Mouse (Mus musculus) E14TG2a.4 (cell line): ENCODE measurements at regions not wholly inside any gene's neighbourhood (a gene's known extent, or its start where the extent isn't known, plus 50 kb on each side); places are given as distances from the start of the nearest gene placed in this dataset.

Experiments used
- H3K27me3 ChIP-seq: 2 replicates; pipeline ENCODE4 v1.6.1; 2014; ENCODE audit warnings: low read length, control low read depth; ENCODE audit not compliant: insufficient read depth
- H3K36me3 ChIP-seq: 2 replicates; pipeline ENCODE4 v1.6.1; 2014; ENCODE audit warnings: low read length, control low read depth; ENCODE audit not compliant: insufficient read depth
- H3K4me1 ChIP-seq: replicated peaks from 2 replicates; pipeline ENCODE4 v1.6.1; 2014; ENCODE audit warnings: low read depth, low read length, control low read depth
- H3K4me3 ChIP-seq: replicated peaks from 2 replicates; pipeline ENCODE4 v1.5.1; 2014; ENCODE audit warnings: mild to moderate bottlenecking, low read length
- H3K9me3 ChIP-seq: 2 replicates; pipeline ENCODE4 v1.6.1; 2014; ENCODE audit warnings: low read length, control low read depth
- CTCF ChIP-seq: conservative IDR thresholded peaks from 2 replicates; pipeline ENCODE4 v1.5.1; 2014; ENCODE audit warnings: low read length
- NANOG ChIP-seq: IDR thresholded peaks from 2 replicates; pipeline ENCODE4 v1.6.1; 2014; ENCODE audit warnings: borderline replicate concordance, low read length, mixed read lengths
- POU5F1 ChIP-seq: IDR thresholded peaks from 2 replicates; pipeline ENCODE4 v1.6.1; 2014; ENCODE audit warnings: low read length, borderline replicate concordance

DNA sequence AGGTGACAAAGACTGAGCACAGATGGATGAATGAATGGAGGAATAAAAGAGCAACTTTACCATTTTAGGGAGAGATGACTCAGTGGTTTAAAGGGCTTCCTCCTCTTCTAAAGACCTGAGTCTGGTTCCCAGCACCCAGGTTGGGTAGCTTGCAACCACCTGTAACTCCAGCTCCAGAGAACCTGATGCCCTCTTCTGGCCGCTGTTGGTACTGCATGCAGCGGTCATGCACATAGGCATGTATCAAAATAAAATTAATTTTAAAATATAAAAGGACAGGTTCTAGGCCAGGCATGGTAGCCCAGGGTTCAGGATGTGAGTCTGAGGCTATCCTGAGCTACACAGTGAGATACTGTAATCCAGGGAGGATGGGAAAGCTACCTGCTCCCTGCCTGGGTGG lies 103.4 kb upstream of the Rpl38 start:
- H3K4me1 ChIP-seq: peaks cover 71% of the 10 kb centered on the region
- no peaks in the 10 kb centered on the region for H3K36me3 ChIP-seq
- peaks cover 33% of the 10 kb centered on the region for H3K9me3 ChIP-seq
- H3K27me3 ChIP-seq: no peaks in the 10 kb centered on the region
- TF ChIP-seq NANOG (no peak), POU5F1 (no peak), CTCF (peak; percentile 83)
- H3K4me3 ChIP-seq: no peak overlapping the region

DNA sequence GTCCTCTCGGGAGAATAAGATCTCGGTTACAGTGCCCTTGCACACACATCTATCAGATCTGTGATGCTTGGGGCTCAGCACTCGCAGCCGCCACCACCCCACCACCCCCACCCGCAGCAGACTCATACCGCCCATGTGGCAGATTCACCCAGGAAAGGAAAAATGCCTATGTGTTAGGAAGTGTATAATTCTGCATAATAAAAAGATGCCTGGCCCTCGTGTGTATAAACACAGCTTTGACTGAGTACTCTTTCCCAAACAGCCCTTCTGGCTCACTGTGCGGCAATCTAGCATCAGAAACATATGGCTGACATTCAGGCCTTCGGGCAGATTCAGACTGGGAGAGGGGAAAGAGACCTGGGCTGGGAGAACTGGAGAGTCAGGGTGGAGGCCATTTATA lies 105.2 kb upstream of the Rpl38 start:
- Histone ChIP-seq H3K36me3 (no peaks in the 10 kb centered on the region), H3K4me1 (peaks cover 68% of the 10 kb centered on the region), H3K9me3 (peaks cover 25% of the 10 kb centered on the region), H3K4me3 (no peak overlapping the region), H3K27me3 (no peaks in the 10 kb centered on the region)
- TF ChIP-seq NANOG: no peak
- no peak for TF ChIP-seq POU5F1
- no peak for TF ChIP-seq CTCF

DNA sequence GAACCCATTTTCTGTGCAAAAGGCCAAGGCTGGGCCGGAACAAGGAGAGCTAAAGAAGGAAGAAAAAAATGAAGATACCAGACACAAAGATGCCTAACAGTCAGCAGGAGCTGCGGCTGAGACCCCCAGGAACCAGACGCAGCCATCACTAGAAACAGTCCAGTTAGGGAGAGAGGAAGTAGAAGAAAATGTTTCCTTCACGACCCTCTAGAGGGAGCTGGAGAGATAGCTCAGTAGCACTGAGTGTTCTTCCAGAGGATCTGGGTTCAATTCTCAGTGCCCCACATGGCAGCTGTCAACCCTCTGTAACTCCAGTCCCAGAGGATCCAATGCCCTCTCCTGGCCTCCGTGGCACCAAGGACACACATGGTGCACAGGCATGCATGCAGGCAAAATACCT lies 113.7 kb upstream of the Rpl38 start:
- Histone ChIP-seq H3K36me3 (no peaks in the 10 kb centered on the region), H3K4me1 (peaks cover 46% of the 10 kb centered on the region), H3K4me3 (peak overlapping the region; percentile 60), H3K27me3 (no peaks in the 10 kb centered on the region), H3K9me3 (no peaks in the 10 kb centered on the region)
- TF ChIP-seq CTCF (peak; percentile 41), POU5F1 (no peak), NANOG (no peak)

DNA sequence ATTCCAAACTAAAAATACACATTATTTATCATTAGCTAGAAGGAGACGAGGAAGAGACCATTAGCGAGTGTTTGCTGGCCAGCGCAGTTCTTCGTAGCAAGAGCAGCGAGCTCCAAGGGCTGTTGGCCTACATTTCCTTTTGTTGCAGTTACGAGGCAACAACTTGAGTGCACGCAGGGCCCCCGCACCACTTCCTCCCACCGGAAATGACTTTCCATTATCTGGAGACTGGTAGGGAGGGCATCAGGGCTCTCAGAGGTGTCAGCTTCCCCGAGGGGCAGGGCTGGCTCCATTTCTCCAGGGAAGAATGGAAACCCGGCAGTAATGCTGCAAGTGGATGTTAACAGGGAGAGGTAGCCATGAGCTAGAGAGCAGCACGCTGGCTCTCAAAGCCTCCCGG lies 114.3 kb upstream of the Rpl38 start:
- Histone ChIP-seq H3K9me3 (no peaks in the 10 kb centered on the region), H3K4me1 (peaks cover 46% of the 10 kb centered on the region), H3K27me3 (no peaks in the 10 kb centered on the region), H3K4me3 (peak overlapping the region; percentile 60), H3K36me3 (no peaks in the 10 kb centered on the region)
- TF ChIP-seq POU5F1: no peak
- no peak for TF ChIP-seq NANOG
- no peak for TF ChIP-seq CTCF

DNA sequence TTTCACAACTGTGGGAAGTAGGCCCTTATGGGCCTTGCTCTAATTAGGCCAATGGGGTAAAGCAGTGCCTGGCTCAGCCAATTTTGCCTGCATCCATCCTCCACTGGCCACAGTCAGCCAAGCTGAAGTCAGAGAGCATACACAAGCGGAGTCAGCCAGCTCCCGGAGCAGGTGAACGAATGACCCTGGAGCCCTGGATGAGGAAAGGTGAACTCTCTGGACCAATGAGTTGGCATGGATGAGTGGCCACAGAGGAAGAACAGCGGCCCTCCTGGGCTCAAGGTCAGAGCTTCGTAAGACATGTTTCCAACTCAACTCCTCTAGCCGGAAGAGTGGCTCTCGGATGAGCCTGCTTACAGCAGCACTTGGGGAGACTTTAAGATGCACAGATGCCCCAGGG lies 116.1 kb upstream of the Rpl38 start:
- Histone ChIP-seq H3K36me3 (no peaks in the 10 kb centered on the region), H3K27me3 (no peaks in the 10 kb centered on the region), H3K4me3 (no peak overlapping the region), H3K9me3 (no peaks in the 10 kb centered on the region), H3K4me1 (peaks cover 42% of the 10 kb centered on the region)
- no peak for TF ChIP-seq POU5F1
- TF ChIP-seq CTCF: no peak
- TF ChIP-seq NANOG: no peak

DNA sequence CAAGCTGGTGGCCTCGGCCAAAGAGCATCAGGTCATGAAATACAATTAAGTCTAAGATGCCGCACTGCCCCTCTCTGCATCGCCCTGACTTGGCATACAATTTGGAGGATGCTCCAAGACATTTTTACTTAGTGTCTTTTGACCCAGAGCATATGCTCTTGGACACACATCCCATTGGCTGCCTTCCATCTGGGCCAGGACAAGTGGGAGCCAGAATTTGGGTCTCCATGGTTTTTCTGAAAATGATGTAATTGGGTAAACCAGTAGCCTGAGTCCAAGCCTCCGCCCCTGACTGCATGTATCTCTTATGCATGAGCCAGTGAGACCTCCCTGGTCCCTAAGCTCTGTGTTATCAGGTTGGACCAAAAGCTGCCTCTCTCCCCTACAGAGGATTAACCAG lies 117.1 kb upstream of the Rpl38 start:
- Histone ChIP-seq H3K4me3 (no peak overlapping the region), H3K36me3 (no peaks in the 10 kb centered on the region), H3K4me1 (peaks cover 42% of the 10 kb centered on the region), H3K9me3 (no peaks in the 10 kb centered on the region), H3K27me3 (no peaks in the 10 kb centered on the region)
- TF ChIP-seq CTCF (no peak), POU5F1 (no peak), NANOG (no peak)

DNA sequence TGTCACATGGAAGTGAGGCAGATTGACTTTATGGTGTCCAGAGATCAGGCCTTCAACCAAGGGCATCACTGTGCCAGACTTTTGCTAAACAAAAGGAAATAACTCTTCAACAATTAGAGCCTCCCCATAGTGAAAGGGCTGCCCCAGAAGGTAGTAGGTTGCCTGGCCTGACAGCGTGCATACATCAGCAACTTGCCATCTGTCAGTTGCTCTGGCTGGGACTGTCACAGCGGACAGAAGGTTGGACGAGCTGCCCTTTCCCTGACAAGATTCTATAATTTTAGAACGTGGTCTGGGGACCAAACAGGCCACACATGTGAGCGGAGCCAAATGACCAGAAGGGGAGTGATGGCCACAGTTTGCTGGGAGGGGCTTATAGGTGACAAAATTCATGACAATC lies 119.7 kb upstream of the Rpl38 start:
- no peaks in the 10 kb centered on the region for H3K9me3 ChIP-seq
- no peaks in the 10 kb centered on the region for H3K36me3 ChIP-seq
- H3K4me1 ChIP-seq: peaks cover 49% of the 10 kb centered on the region
- no peak for TF ChIP-seq POU5F1
- no peak for TF ChIP-seq CTCF
- no peak for TF ChIP-seq NANOG
- H3K27me3 ChIP-seq: no peaks in the 10 kb centered on the region
- H3K4me3 ChIP-seq: no peak overlapping the region

DNA sequence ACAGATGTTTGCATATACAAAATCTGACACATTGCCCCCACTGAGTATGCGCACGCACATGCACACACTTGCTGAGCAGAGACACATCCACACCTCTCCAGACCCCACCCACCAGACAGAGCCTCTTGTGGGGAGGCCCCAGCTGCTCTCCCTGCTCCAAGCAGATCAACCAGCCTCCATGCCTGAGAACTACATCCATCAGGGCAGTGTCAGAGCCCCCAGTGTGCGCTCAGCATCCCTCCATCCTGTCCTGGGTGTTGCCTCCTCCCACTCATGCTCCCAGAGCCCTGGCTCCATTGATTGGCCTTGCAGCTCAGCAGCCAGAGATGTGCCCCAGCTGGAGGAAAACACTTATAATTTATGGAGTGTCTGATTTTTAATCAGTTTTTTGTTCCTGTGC lies 124.1 kb upstream of the Rpl38 start:
- Histone ChIP-seq H3K36me3 (no peaks in the 10 kb centered on the region), H3K9me3 (no peaks in the 10 kb centered on the region), H3K4me3 (0 out of 2 replicates have a peak overlapping the region, but pooled peaks have one; percentile 1), H3K27me3 (no peaks in the 10 kb centered on the region), H3K4me1 (peaks cover 51% of the 10 kb centered on the region)
- no peak for TF ChIP-seq CTCF
- TF ChIP-seq POU5F1: no peak
- TF ChIP-seq NANOG: no peak

DNA sequence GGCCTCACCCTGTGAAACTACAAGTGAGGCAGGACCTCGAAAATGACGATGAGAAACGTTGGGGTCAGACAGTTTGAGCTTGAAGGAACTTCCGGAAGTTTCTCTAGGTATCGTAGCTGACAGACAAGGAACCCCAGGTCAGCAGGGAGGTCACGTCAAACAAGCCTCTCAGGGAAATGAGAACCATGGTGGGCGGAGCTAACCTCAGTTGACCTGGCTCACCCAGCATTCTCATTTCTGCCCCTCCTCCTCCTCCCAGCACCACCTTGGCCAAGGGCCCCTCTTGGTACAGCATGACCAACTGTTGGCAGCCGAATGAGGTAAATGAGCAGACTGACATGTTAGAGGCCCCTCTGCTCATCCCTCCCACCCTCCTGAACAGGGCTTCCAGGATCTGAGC lies 126.2 kb upstream of the Rpl38 start:
- H3K4me3 ChIP-seq: peak overlapping the region; percentile 61
- no peak for TF ChIP-seq POU5F1
- TF ChIP-seq CTCF: no peak
- TF ChIP-seq NANOG: no peak
- peaks cover 62% of the 10 kb centered on the region for H3K4me1 ChIP-seq
- H3K27me3 ChIP-seq: no peaks in the 10 kb centered on the region
- no peaks in the 10 kb centered on the region for H3K9me3 ChIP-seq
- H3K36me3 ChIP-seq: no peaks in the 10 kb centered on the region
